Mouse (Mus musculus) ovary, postnatal 14 days (tissue): Measurements from ENCODE around the gene Zic4.

ENCODE experiments used
- DNase-seq: peaks from one replicate; pipeline ENCODE4 v3.0.0; 2022; ENCODE audit warnings: low spot score

The Zic4 gene

GRCm38 (mm10) chr9:91380458-91380914, 18.3 kb downstream of the Zic4 start:
- DNase-seq: no peak

GRCm38 (mm10) chr9:91381284-91382110, 19.3 kb downstream of the Zic4 start:
- DNase-seq: no peak

- no peak for DNase-seq
These were observed 19.8 kb downstream of the Zic4 start for GRCm38 (mm10) chr9:91382111-91382379.

- no peak for DNase-seq
These were observed 20.4 kb downstream of the Zic4 start for GRCm38 (mm10) chr9:91382471-91383255.

- no peak for DNase-seq
These were observed 21.4 kb downstream of the Zic4 start for GRCm38 (mm10) chr9:91383441-91384135.

- no peak for DNase-seq
These were observed 21.9 kb downstream of the Zic4 start for GRCm38 (mm10) chr9:91384136-91384500.

- no peak for DNase-seq
These were observed 22.7 kb downstream of the Zic4 start for GRCm38 (mm10) chr9:91384693-91385560.

- no peak for DNase-seq
These were observed 23.6 kb downstream of the Zic4 start for GRCm38 (mm10) chr9:91385561-91386430.

GRCm38 (mm10) chr9:91386502-91386890, 24.3 kb downstream of the Zic4 start:
- no peak for DNase-seq

GRCm38 (mm10) chr9:91386891-91387739, 24.9 kb downstream of the Zic4 start:
- DNase-seq: no peak

GRCm38 (mm10) chr9:91387740-91388080, 25.5 kb downstream of the Zic4 start:
- no peak for DNase-seq

- DNase-seq: no peak
These were observed 26.0 kb downstream of the Zic4 start for GRCm38 (mm10) chr9:91388173-91388572.

GRCm38 (mm10) chr9:91393376-91394068, 31.3 kb downstream of the Zic4 start:
- DNase-seq: no peak

- DNase-seq: no peak
These were observed 32.0 kb downstream of the Zic4 start for GRCm38 (mm10) chr9:91394211-91394646.

GRCm38 (mm10) chr9:91395066-91395772, 33.0 kb downstream of the Zic4 start:
- no peak for DNase-seq

- no peak for DNase-seq
These were observed 37.8 kb downstream of the Zic4 start for GRCm38 (mm10) chr9:91399976-91400375.

GRCm38 (mm10) chr9:91400482-91401093, 38.4 kb downstream of the Zic4 start:
- no peak for DNase-seq

- no peak for DNase-seq
These were observed 39.3 kb downstream of the Zic4 start for GRCm38 (mm10) chr9:91401471-91401870.
